Mouse (Mus musculus) kidney, adult 2 months (tissue): ENCODE data around the gene Slc17a9.

Source experiments
- CTCF ChIP-seq: fragments of 200-500 bp; conservative IDR thresholded peaks from 2 replicates; pipeline ENCODE4 v1.5.1; 2011; ENCODE audit warnings: low read depth, mild to moderate bottlenecking, control low read depth, low read length, moderate library complexity, mixed read lengths; ENCODE audit not compliant: insufficient read depth, insufficient read length
- POLR2A ChIP-seq: fragments of 200-500 bp; IDR thresholded peaks from one replicate; pipeline ENCODE4 v1.6.1; 2011; ENCODE audit warnings: low read depth, low read length, control low read depth

- TF ChIP-seq POLR2A (no peak), CTCF (no peak)
Observed at GRCm38 (mm10) chr2:180709023-180709922, 15.8 kb upstream of the Slc17a9 start.
